Mouse (Mus musculus): Measurements from ENCODE around the gene Hp1bp3. TPM values are rescaled to one million over a fixed set of nuclear protein-coding genes. Genes with fewer than 3 reads are reported as not detected.

Gene Hp1bp3
- polyA plus RNA-seq, 1 experiment from 2014 or later = 217 TPM

- Histone ChIP-seq H3K4me1 (peaks cover 27% of the 10 kb centered on the region), H3K36me3 (peaks cover 56% of the 10 kb centered on the region), H3K9ac (replicated peaks) (no peak overlapping the region), H3K9me3 (no peaks in the 10 kb centered on the region), H3K4me3 (no peak overlapping the region), H3K27me3 (peaks cover 37% of the 10 kb centered on the region), H3K4me2 (replicated peaks) (no peak overlapping the region), H3K27ac (replicated peaks) (0 out of 2 replicates have a peak overlapping the region, but pooled peaks have one; percentile 10)
- 74% methylated on average over 27 of the region's 27 CpGs for WGBS
- ATAC-seq (ENCODE audit: low FRiP score, low read depth) = no peak
These were observed 30.9 kb downstream of the Hp1bp3 start for GRCm38 (mm10) chr4:138246756-138247665.

- Histone ChIP-seq H3K27ac (replicated peaks) (peak within 1 kb of the TSS; percentile 31), H3K27me3 (peaks cover 69% of the 10 kb centered on the region), H3K9ac (replicated peaks) (peak within 1 kb of the TSS; percentile 52), H3K9me3 (no peaks in the 10 kb centered on the region), H3K4me3 (peak within 1 kb of the TSS; percentile 57), H3K4me2 (replicated peaks) (peak within 1 kb of the TSS; percentile 96), H3K4me1 (peaks cover 32% of the 10 kb centered on the region), H3K36me3 (peaks cover 24% of the 10 kb centered on the region)
- ATAC-seq (ENCODE audit: low FRiP score, low read depth) = peak; percentile 87
- 1% methylated on average over 72 of the region's 74 CpGs for WGBS
These were observed 34.2 kb downstream of the Hp1bp3 start, which contains the start of the genes Sh2d5 and Kif17 for GRCm38 (mm10) chr4:138250088-138250960. Gene Sh2d5, plus strand, starts transcription at chr4:138250403. Gene Kif17, plus strand, starts transcription at chr4:138250435.

GRCm38 (mm10) chr4:138251819-138252218, 35.7 kb downstream of the Hp1bp3 start:
- Histone ChIP-seq H3K4me3 (peak overlapping the region; percentile 24), H3K4me2 (replicated peaks) (peak overlapping the region; percentile 96), H3K9me3 (no peaks in the 10 kb centered on the region), H3K4me1 (peaks cover 32% of the 10 kb centered on the region), H3K9ac (replicated peaks) (peak overlapping the region; percentile 34), H3K36me3 (peaks cover 11% of the 10 kb centered on the region), H3K27me3 (peaks cover 80% of the 10 kb centered on the region), H3K27ac (replicated peaks) (peak overlapping the region; percentile 50; the same call in 1 of the 2 replicates)
- no peak for ATAC-seq (ENCODE audit: low FRiP score, low read depth)
- 0% methylated on average over 14 of the region's 14 CpGs for WGBS

- peak overlapping the region; percentile 96 for H3K4me2 ChIP-seq (replicated peaks)
- H3K27ac ChIP-seq (replicated peaks) = no peak overlapping the region; the same call in 1 of the 2 replicates
- peak overlapping the region; percentile 24 for H3K4me3 ChIP-seq
- no peak for ATAC-seq (ENCODE audit: low FRiP score, low read depth)
- H3K36me3 ChIP-seq = 0 out of 2 replicates have a peak, but pooled peaks cover 7% of the 10 kb centered on the region
- H3K9me3 ChIP-seq = no peaks in the 10 kb centered on the region
- peak overlapping the region; percentile 34; the same call in 1 of the 2 replicates for H3K9ac ChIP-seq (replicated peaks)
- WGBS = 15% methylated on average over 5 of the region's 5 CpGs
- peaks cover 84% of the 10 kb centered on the region for H3K27me3 ChIP-seq
- peaks cover 32% of the 10 kb centered on the region for H3K4me1 ChIP-seq
These were observed 36.1 kb downstream of the Hp1bp3 start for GRCm38 (mm10) chr4:138252231-138252630.

GRCm38 (mm10) chr4:138257116-138257687, 41.1 kb downstream of the Hp1bp3 start:
- ATAC-seq (ENCODE audit: low FRiP score, low read depth) = no peak
- Histone ChIP-seq H3K4me3 (no peak overlapping the region), H3K4me2 (replicated peaks) (no peak overlapping the region), H3K9me3 (no peaks in the 10 kb centered on the region), H3K27me3 (peaks cover 63% of the 10 kb centered on the region), H3K9ac (replicated peaks) (no peak overlapping the region), H3K4me1 (peaks cover 4% of the 10 kb centered on the region), H3K36me3 (no peaks in the 10 kb centered on the region), H3K27ac (replicated peaks) (no peak overlapping the region)
- WGBS = 84% methylated on average over 22 of the region's 22 CpGs

GRCm38 (mm10) chr4:138258663-138259062, 42.6 kb downstream of the Hp1bp3 start:
- no peak for ATAC-seq (ENCODE audit: low FRiP score, low read depth)
- Histone ChIP-seq H3K9me3 (no peaks in the 10 kb centered on the region), H3K4me1 (peaks cover 8% of the 10 kb centered on the region), H3K9ac (replicated peaks) (no peak overlapping the region), H3K36me3 (no peaks in the 10 kb centered on the region), H3K4me3 (no peak overlapping the region), H3K27ac (replicated peaks) (no peak overlapping the region), H3K4me2 (replicated peaks) (no peak overlapping the region), H3K27me3 (peaks cover 61% of the 10 kb centered on the region)
- WGBS = 84% methylated on average over 7 of the region's 7 CpGs

- peaks cover 8% of the 10 kb centered on the region for H3K4me1 ChIP-seq
- H3K9me3 ChIP-seq = no peaks in the 10 kb centered on the region
- no peak overlapping the region for H3K4me2 ChIP-seq (replicated peaks)
- H3K4me3 ChIP-seq = no peak overlapping the region
- H3K9ac ChIP-seq (replicated peaks) = no peak overlapping the region
- no peak for ATAC-seq (ENCODE audit: low FRiP score, low read depth)
- no peak overlapping the region for H3K27ac ChIP-seq (replicated peaks)
- no peaks in the 10 kb centered on the region for H3K36me3 ChIP-seq
- peaks cover 61% of the 10 kb centered on the region for H3K27me3 ChIP-seq
- 79% methylated on average over 5 of the region's 5 CpGs for WGBS
These were observed 43.4 kb downstream of the Hp1bp3 start for GRCm38 (mm10) chr4:138259482-138259881.

GRCm38 (mm10) chr4:138261843-138262681, 46.0 kb downstream of the Hp1bp3 start:
- peaks cover 50% of the 10 kb centered on the region for H3K27me3 ChIP-seq
- no peaks in the 10 kb centered on the region for H3K36me3 ChIP-seq
- H3K9ac ChIP-seq (replicated peaks) = peak overlapping the region; percentile 40
- under 1% methylated on average over 61 of the region's 78 CpGs for WGBS
- peak overlapping the region; percentile 69 for H3K4me3 ChIP-seq
- peak overlapping the region; percentile 76 for H3K4me2 ChIP-seq (replicated peaks)
- peaks cover 8% of the 10 kb centered on the region for H3K4me1 ChIP-seq
- H3K27ac ChIP-seq (replicated peaks) = no peak overlapping the region
- H3K9me3 ChIP-seq = no peaks in the 10 kb centered on the region
- peak; percentile 94 for ATAC-seq (ENCODE audit: low FRiP score, low read depth)

GRCm38 (mm10) chr4:138267869-138268268, 51.8 kb downstream of the Hp1bp3 start:
- H3K4me3 ChIP-seq = no peak overlapping the region
- no peak overlapping the region for H3K9ac ChIP-seq (replicated peaks)
- H3K27ac ChIP-seq (replicated peaks) = no peak overlapping the region
- no peaks in the 10 kb centered on the region for H3K9me3 ChIP-seq
- WGBS = 93% methylated on average over 10 of the region's 10 CpGs
- H3K4me2 ChIP-seq (replicated peaks) = no peak overlapping the region
- no peaks in the 10 kb centered on the region for H3K36me3 ChIP-seq
- no peak for ATAC-seq (ENCODE audit: low FRiP score, low read depth)
- H3K4me1 ChIP-seq = 0 out of 2 replicates have a peak, but pooled peaks cover under 1% of the 10 kb centered on the region
- peaks cover 25% of the 10 kb centered on the region for H3K27me3 ChIP-seq

GRCm38 (mm10) chr4:138272011-138272997, 56.2 kb downstream of the Hp1bp3 start:
- 70% methylated on average over 14 of the region's 14 CpGs for WGBS
- Histone ChIP-seq H3K27me3 (no peaks in the 10 kb centered on the region), H3K9ac (replicated peaks) (no peak overlapping the region), H3K36me3 (no peaks in the 10 kb centered on the region), H3K4me2 (replicated peaks) (no peak overlapping the region), H3K4me3 (no peak overlapping the region), H3K4me1 (no peaks in the 10 kb centered on the region), H3K27ac (replicated peaks) (no peak overlapping the region), H3K9me3 (no peaks in the 10 kb centered on the region)
- no peak for ATAC-seq (ENCODE audit: low FRiP score, low read depth)

All from midbrain, embryonic 12.5 days (tissue).